Mouse (Mus musculus) left cerebral cortex, adult 8-10 months (tissue): ENCODE results near the gene Ubap2. TPM values are rescaled to one million over a fixed set of nuclear protein-coding genes. Genes with fewer than 3 reads are reported as not detected.

ENCODE experiments used
- DNase-seq, 2 experiments: peaks; one replicate each; pipeline ENCODE4 v3.0.0; 2022; ENCODE audit warnings: low spot score in 2 of 2
- total RNA-seq, 4 experiments: library from RNA; stranded (reverse); gene quantifications; 2 replicates each; pipeline ENCODE4 v1.2.4; 2022

The Ubap2 gene
- total RNA-seq = 10 to 100 TPM; 38.8 to 46.3 (median 45.3) TPM

DNA sequence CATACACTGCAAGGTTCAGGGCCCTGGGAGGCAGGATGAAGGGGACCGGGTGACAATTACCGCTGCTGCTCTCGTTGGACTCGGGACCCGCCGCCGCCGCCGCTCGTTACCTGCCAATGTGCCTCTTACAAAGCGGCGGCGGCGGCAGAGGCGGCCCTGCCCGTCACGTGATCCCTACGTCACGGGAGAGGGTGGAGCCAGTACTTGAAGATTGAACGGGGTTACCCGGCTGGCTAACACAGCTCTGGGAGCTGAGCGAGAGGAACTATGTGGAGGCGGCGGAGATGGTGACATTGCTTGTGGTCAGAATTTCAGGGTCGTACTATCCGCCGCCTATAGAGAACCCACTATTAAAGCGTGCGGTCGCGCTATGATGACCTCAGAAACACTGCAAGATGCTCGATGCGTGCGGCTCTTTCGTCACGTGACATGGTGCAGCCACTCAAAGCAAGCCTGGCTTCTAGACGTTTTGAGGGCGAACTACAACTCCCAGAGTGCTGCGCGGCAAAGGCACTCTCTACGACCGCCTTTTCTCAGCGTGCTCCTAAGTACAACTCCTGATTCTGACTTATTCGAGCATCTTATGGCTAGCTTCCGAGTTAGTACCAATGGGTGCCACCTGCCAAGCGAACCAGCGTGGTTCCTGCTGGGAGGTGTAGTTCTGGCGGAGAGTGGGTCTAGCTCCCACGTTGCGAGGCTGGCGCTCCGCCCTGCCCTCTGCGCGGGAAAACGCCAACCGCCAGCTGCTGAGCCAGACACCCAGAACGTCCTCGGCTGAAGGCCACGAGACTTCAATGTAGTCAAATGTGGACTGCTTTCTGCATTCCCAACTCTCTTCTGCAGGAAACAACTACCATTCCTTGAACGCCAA lies at the start of gene Ubap2:
Ubap2 (minus strand) TSS at position 165 of the 871 bp plus-strand sequence.
- peak; percentile 98 to 99 for DNase-seq

DNA sequence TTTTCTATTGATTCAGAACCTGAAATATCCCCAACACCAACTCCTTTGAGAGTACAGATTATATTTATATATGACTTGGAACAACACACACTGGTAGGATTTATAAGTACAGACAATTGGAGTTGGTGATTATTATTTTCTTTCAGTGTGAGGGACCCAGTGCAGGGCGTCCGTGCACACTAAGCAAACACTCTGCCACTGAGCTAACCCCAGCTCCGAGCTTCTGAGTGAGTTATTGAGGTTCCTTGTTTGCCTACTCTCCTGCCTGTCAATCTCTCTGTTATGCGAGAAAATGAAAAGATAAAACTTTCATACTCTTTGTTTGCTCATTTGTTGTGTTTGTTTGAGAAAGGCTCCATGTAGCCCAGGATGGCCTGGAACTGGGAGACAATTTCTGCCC lies 46.0 kb upstream of the Ubap2 start:
- no peak for DNase-seq

DNA sequence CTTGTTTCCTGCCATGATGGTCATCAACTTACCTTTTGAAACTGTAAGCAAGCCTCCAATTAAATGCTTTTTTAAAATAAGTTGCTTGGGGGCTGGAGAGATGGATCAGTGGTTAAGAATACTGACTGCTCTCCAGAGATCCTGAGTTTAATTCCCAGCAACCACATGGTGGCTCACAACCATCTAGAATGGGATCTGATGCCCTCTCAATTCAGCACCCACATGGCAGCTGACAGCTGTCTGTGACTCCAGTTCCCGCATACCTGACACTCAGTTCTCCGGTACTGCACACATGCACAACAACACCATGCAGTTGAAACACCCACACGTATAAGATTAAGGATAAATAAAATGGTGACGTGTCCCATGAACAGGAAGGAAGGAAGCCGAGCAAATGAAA lies 43.3 kb upstream of the Ubap2 start:
- DNase-seq = no peak

DNA sequence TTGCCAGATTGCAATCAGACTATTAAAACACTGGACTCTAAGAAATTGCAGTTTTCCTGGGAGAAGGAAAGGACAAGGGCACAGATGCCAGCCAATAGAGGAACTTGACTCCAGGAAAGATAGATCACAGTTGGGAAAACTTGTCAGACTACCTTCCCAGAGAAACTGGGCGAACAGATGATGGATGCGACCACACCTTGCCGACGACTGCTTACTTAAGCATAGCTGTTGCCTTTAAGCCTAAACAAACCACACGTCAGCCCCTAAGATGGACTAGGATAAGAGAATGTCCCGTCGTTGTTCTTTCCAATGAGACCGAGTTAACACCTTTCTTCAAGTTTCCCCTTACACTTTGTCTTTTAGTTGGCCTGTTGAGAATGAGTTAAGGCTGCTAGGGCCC lies 40.2 kb upstream of the Ubap2 start:
- no peak for DNase-seq

DNA sequence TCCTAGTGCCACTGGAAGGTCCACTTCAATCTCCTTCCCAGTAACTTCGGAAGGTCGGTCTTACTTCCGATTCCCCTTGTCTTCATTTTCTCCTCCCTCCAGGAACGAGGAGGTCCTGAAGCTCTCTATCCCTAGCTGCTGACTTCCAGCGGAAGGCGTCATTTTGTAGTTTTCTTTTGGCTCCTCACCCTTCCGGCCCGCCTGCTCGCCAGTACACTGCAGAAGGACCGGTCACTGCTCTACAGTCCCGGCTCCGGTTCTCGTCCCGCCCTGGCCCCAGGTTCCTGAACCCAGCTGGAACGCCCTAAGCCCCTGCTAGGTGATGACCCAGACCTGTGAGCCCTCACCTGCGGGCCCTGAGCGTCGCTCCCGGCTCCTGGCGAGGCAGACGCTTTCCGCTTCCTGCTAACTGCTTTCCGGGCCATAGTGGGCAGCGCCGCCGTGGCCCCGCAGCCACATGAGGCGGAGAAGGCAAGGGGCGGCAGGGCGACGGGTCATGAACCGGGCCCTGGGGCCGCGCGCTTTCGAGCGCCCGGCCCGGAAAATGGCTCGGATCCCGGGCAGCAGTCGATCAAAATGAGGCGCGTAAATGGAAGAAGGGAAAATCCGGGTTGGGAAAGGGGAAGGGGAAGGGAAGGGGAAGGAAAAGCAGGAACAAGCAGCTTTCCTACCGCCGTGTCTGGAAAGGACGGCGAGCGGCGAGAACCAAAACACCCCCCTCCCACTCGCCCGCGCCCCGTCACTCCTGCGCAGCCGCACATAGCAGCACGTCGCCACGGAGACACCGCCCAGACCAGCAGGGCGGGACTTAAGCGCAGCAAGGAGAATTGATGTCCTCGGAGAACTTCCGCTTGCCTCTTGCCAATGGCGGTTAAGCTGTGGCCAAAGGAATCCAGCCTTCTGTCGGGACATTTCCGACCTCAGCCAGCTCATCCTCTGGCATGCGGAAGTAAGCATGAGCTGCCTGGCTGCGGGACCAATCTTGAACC lies 39.5 kb upstream of the Ubap2 start, which contains the start of gene Dcaf12:
Dcaf12 (minus strand) TSS at position 749 of the 989 bp plus-strand sequence.
- peak; percentile 85 to 96 for DNase-seq

DNA sequence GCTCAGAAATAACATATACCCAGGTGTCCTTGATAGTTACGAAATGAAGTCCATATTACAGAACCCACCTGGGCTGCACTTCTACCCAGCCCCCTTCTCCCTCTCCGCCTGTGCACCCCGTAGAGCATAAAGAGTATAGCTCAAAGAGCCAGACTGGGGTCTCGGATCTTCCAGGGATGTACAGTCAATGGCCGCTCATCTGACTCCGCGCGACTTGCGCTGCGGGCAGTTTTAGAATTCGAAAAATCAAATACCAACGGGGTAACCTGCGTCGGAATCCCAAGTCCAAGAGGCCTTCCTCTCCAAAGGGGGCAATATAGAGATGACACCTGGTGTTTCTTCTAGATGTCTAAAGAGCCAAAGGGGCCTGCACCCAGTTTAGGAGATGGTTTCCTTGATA lies 38.8 kb upstream of the Ubap2 start:
- DNase-seq = no peak

DNA sequence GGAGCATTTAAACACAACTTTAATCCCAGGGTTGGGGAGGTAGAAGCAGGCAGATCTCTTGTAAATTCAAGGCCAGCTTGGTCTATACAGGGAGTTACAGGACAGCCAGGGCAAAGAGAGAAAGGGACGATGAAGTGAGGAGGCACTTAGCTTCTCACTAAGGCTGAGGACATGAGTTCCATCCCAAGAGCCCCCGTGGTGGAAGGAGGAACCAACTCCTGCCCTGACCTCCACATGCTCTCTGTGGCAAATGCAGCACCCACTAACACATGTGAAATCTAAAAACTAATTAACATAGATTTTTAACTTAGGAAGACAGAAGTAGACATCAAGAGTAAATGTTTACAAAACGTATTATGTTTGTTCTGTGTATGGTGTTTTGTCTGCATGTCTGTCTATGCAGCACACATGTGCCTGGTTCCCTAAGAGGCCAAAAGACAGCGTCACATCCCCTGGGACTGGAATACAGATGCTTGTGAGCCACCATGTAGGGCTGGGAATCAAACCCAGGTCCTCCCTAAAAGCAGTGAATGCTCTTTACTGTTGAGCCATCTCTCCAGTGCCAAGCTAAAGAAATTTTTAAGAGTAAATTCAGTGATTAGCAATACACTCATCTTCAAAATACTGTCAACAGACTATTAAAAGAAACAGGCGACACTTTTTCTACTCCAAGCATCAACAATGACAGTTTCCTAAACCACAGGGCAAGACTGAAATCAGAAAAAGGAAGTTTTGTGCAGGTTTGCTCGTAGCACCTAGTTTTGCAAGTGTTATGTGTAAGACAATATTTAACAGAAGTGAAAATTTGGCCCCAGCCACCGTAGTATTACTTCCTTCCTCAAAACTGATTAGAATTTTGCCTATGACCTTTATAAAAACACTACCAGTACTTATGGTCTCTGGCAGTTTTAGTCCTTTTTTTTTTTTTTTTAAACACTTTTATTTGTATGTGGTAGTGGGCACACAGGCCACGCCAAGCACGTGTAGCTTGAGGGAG lies 35.9 kb upstream of the Ubap2 start:
- DNase-seq = no peak

DNA sequence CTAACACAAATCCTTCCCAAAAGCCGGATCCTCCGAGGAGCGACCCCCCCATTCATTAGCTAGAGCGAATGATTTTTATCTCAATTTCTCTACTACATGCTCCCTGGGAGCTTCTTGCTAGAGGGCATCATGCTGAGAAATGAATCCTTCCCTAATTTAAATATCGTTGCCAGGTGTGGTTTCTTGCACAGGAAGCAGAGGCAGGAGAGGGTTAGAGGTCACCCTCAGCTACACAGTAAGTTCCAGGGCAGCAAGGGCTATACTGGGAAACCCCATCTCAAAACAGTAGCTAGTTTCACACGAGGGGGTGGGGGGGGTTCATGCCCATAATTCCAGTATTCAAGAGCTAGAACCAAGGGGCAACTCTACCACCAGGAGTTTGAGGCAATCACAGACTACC lies 32.5 kb upstream of the Ubap2 start:
- DNase-seq = no peak

DNA sequence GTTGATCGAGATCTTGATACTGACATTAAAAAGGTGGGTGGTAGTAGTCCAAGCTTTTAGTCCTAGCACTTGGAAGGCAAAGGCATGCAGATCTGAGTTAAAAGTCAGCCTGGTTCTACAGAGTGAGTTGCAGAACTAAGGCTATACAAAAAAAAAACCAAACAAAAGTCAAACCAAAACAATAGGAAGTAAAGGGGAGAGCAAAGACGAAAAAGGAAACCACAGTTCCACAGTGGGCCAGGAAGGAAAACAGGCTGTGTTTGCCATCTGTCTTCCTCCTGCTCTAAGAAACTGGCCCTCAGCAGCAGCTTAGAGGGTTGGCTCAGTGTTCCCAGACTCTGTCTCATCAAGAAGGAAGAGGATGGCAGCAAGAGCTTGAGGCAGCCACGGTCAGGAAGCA lies 29.4 kb upstream of the Ubap2 start:
- no peak for DNase-seq

DNA sequence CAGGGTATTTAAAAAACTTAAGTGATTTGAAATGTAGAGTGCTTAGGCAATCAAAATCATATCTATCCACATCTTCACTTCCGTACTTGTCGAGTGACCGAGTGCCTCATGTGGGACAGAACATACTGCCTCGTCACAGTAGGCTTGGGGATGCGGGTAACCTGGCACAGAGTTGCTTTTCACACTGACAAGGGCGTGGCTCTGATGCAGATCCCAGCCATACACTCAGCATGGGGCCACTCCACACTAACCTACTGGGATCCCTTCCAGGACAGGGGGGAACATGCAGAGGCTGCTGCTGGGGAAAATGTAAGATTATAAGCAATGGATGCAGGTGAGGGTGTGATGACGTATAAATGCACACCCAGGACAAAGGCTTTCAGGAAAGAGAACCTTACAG lies 28.7 kb upstream of the Ubap2 start:
- no peak for DNase-seq

DNA sequence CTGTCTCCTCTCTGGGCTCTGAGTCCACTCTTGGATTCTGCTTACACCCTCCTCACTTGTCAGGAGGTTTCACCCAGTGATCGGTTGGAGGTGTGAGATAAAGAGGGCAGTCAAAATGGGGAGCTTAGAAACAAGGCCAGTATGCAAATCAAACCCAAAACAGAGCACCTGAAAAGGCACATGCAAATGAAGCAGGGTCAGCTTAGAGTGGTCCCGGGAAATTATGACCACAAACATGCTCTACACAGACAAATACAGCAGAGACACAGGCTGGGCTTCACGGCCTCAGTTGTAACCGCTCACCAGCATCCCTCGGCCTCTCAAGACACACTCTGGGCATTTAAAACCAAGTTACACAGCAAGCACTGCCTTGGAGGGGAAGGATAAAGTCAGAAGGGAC lies 24.0 kb upstream of the Ubap2 start:
- DNase-seq = no peak

DNA sequence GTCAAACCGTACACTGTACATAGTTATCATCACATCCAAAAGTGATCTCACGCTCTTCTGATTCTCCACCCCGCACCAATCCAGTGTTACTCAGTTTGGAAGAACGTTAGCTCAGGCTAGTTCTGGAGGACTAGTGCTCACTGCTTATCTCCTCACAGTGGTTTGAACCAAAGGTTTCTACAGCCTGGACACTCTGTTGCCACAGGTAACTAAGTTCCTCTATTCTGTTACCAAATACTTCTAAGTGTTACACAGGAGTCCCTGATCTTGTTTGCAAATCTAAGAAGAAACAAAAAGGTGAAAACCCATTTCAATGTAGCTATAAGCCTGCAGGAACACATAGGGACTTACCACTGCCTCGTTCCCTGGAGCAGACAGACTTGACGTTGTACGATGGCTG lies 21.0 kb upstream of the Ubap2 start:
- DNase-seq = no peak

DNA sequence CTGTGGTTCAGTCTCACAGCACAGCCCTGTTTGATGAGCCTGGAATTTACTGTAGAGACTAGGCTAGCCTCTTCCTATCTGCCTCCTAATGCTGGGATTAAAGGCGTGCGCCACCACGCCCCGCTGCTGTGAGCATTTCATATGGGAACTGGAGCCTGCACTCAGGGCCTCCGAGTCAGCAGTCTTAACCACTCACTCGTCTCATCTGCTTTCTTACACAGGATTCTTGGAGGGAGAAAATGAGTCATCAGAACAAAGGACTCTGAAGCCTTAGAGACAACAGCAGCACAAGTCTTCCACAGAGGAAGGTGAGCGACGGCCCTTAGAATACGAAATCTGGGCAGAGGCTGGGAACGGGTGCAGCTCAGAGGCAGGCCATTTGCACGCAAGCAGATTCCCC lies 20.6 kb upstream of the Ubap2 start:
- DNase-seq = no peak

DNA sequence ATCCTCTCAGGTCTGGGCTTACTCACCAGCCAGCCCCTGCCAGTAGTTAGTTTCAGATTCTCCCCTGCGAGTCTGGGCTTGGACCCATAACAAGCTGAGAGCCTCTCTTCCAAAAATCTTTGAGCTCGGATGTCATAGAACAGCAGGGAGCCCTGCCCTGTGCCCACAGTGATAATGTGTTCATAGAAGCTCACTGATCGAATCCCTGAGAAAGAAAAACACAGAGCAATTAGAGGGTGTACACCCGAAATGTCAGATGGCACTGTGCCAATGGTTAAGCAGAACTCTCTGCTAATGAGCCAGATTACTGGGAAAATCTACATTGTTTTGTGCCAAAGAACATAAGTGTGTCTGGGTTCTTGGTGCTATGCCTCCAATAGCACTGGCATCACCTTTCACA lies 19.0 kb upstream of the Ubap2 start:
- no peak for DNase-seq

DNA sequence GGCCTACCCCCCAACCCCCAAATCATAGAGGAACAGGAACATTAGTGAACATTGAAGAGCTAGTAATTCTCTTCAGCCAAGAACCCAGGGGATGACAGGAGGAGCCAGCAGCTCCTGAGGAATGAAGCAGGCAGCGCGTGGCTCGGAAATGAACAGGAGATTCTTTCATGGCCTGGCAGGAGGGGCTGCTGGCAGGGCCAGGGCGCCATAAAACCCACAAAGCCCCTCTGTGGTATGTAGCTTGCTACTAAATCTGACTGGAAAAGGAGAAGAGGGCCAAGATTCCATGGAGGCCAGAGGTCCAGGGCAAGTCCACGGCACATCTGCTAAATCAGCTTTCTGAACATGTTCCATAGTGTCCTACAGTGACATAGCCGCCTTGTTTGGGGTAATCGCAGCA lies 14.9 kb upstream of the Ubap2 start:
- DNase-seq = no peak

DNA sequence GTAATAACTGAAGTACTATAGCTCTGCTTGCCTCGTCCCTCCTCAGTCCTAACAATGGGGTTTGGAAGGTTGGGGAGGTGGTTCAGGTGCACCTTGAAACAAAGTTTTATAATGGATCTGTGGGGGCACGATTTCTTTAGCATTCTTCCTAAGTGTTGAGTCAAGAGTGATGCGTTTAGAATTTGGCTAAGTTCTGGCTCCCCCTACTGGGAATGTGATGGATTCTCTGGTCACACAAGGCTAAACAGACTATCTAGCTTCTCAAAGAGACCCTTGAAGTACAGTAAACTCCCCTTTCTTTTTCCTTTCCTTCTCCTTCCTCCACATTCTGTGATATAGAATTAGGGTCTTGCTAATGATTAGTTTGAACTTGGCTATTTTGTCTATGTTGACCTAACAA lies 11.5 kb upstream of the Ubap2 start:
- no peak for DNase-seq

DNA sequence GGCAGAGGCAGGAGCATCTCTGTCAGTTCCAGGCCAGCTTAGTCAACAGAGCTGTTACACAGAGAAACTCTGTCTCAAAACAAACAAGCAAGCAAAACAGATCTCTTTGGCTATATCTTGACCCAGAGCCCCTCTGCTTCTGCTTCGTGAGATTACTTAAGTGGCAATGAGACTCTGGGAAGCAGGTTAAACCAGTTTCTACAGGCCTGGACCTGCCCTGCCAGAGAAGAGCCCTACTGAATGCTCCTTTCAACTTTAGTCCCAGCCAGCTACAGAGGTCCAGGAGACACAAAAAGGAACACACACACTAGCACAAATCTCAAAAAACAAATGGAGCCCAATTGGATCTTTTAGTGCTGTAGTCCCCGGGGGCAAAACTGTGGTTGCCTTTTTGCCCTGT lies 9.1 kb upstream of the Ubap2 start:
- no peak for DNase-seq

DNA sequence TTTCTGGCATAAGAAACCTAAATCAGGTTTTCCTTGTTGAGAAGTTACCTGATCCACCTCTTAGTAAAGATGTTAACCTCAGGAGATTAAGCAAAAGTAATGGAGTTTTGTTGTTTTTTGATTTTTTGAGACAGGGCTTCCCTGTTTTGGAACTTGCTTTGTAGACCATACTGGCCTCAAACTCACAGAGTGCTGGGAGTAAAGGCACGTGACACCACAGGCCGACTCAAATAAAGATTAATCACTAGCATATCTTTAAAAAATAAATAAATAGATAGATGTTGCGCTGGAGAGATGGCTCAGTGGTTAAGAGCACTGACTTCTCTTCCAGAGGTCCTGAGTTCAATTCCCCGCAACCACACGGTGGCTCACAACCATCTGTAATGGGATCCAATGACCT lies 983 bp upstream of the Ubap2 start:
- DNase-seq = no peak

DNA sequence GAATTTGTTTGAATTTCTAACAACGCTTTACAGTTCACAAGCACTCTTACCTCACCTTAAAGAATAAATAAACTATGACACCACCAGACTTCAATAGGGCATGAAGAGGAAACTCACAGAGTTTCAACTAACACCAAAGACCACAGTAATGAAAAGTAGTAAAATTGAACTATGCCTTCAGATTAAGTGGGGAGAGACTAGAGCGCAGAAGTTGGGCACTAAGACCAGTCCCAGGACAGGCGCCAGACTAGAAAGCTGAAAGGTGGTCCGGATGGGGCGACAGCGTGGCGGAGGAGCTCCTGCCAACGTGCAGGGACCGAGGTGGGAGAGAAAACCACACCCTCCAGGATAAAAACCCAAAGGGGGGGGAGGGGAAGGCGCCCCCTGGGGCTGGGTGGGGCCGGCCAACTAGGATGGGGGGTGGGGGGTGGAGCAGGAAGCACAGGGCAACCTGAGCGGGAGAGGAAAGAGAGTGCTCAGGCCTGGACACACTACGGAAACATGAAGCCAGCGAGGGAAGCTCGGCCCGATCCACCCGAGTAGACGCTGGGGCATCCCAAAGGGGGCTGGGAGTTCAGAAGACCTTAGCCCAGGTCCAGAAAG lies 466 bp downstream of the Ubap2 start:
- DNase-seq = no peak

DNA sequence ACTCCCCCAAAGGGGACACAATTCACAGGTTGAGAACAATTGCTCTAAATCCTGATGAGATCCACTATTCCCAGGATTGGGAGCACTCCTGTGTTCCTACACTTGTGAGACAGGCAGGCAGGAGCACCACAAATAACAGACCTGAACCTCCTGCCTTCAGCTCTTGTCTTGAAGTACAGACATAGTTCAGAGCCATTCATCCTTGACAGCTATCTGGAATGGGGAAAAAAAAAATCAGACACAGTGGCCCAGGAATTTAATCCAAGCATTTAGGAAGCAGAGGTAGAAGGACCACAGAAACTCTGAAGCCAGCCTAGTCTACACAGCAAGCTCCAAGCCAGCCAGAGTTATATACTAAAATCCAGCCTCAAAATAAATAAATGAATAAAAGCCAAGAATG lies 6.8 kb downstream of the Ubap2 start:
- DNase-seq = no peak

DNA sequence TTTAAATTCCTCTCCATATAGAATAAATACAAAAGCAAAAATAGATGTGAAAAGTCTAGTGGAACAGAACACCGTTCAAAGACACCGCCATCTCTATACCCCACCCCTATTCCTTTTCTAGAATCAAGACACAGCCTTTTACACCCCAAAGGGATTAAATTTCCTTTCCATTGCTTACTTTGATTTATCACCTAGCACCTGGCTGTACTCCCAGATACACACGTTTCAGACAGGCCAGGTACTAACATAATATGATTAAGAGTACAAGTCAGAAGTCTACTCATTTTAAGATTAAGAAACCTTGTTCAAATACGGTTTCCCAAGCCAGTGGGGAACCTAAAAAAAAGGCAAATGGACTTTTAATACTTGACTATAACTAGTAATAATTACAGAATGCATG lies 8.6 kb downstream of the Ubap2 start:
- DNase-seq = no peak
